Mouse (Mus musculus) CD4-positive helper T cell, adult 2 months (primary cell): ENCODE measurements around the gene Lgr6.

Experiments
- DNase-seq: peaks from one replicate; pipeline ENCODE4 v3.0.0-alpha.2; 2012; ENCODE audit warnings: low read depth, missing footprints, low spot score

Gene Lgr6

GRCm38 (mm10) chr1:134960634-134961033 lies 144.4 kb downstream of the Lgr6 start:
- no peak for DNase-seq

GRCm38 (mm10) chr1:134955637-134956176 lies 149.4 kb downstream of the Lgr6 start, which contains the start of gene Ppp1r12b:
Ppp1r12b (minus strand) TSS chr1:134955942.
- DNase-seq: peak; percentile 92

GRCm38 (mm10) chr1:134955050-134955636 lies 149.9 kb downstream of the Lgr6 start:
- DNase-seq: peak; percentile 10

- DNase-seq: no peak
Measured at GRCm38 (mm10) chr1:134949946-134950345, 155.1 kb downstream of the Lgr6 start.

- DNase-seq: no peak
Measured at GRCm38 (mm10) chr1:134947590-134947989, 157.5 kb downstream of the Lgr6 start.

GRCm38 (mm10) chr1:134942898-134943297 lies 162.2 kb downstream of the Lgr6 start:
- no peak for DNase-seq

GRCm38 (mm10) chr1:134940863-134941262 lies 164.2 kb downstream of the Lgr6 start:
- DNase-seq: no peak

- DNase-seq: no peak
Measured at GRCm38 (mm10) chr1:134938233-134938632, 166.8 kb downstream of the Lgr6 start.

GRCm38 (mm10) chr1:134936335-134936734 lies 168.7 kb downstream of the Lgr6 start:
- DNase-seq: no peak
